Mouse (Mus musculus) olfactory bulb, adult 2 months (tissue): Measurements from ENCODE around the gene Cd2.

Source experiments
- CTCF ChIP-seq: fragments of 200-500 bp; IDR thresholded peaks from 2 replicates; pipeline ENCODE4 v1.5.1; 2012; ENCODE audit warnings: low read depth, mild to moderate bottlenecking, low read length, moderate library complexity; ENCODE audit not compliant: insufficient read depth
- POLR2A ChIP-seq: fragments of 200-500 bp; IDR thresholded peaks from 2 replicates; pipeline ENCODE4 v1.6.1; 2012; ENCODE audit warnings: mild to moderate bottlenecking, low read depth, low read length, moderate library complexity; ENCODE audit not compliant: insufficient read depth

GRCm38 (mm10) chr3:101295366-101295867, 7.7 kb upstream of the Cd2 start:
- TF ChIP-seq CTCF = peak; percentile 83
- no peak for TF ChIP-seq POLR2A
